Mouse (Mus musculus) cortical plate, adult 2 months (tissue): ENCODE results near the gene Sde2.

Experiments
- CTCF ChIP-seq: fragments of 200-500 bp; IDR thresholded peaks from 2 replicates; pipeline ENCODE4 v1.5.1; 2011; ENCODE audit warnings: mild to moderate bottlenecking, control low read depth, low read length; ENCODE audit not compliant: insufficient read depth; ENCODE audit errors: extremely low read depth
- POLR2A ChIP-seq: fragments of 200-500 bp; IDR thresholded peaks from 2 replicates; pipeline ENCODE4 v1.6.1; 2011; ENCODE audit warnings: mild to moderate bottlenecking, low read length, control low read depth; ENCODE audit not compliant: insufficient read depth; ENCODE audit errors: extremely low read depth

DNA sequence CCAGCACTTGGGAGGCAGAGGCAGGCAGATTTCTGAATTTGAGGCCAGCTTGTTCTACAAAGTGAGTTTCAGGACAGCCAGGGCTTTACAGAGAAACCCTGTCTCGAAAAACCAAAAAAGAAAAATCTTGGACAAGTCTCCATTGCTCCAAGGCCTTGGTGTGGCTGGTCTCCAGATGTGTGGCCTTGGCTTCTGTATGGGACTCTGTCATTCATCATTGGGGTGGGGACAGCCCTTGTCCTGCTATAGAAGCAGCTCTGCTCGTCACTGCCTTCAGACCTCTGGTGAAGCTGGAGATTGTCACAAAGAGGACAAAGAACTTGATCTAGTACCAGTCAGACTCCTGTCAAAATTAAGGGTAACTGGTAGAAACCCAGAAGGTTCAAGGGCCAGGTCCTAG lies 23.7 kb downstream of the Sde2 start:
- no peak for TF ChIP-seq POLR2A
- TF ChIP-seq CTCF = no peak
